Mouse (Mus musculus) liver, postnatal 0 days (tissue): ENCODE data around the gene Rundc3a. TPM values are rescaled to one million over a fixed set of nuclear protein-coding genes. Genes with fewer than 3 reads are reported as not detected.
A peak's percentile ranks its signal among the peaks of the same experiment; 100 is the strongest.

Experiments used
- ATAC-seq: fragments of 200-750 bp; cut with Nextera tagmentation; 2 replicates; pipeline ENCODE4 v1.8.0; 2017; ENCODE audit warnings: mild to moderate bottlenecking, moderate library complexity
- DNase-seq: peaks from one replicate; pipeline ENCODE4 v3.0.0-alpha.2; 2016
- H3K27ac ChIP-seq: fragments of 300-500 bp; sonication (generic); 2 replicates; pipeline ENCODE4 v1.5.1; 2014; ENCODE audit warnings: antibody characterized with exemption, moderate library complexity, mild to moderate bottlenecking, low read depth
- H3K27me3 ChIP-seq: fragments of 300-500 bp; sonication (generic); 2 replicates; pipeline ENCODE4 v1.6.1; 2014; ENCODE audit warnings: low read length, control low read depth, mixed read lengths; ENCODE audit not compliant: insufficient read depth
- H3K36me3 ChIP-seq: fragments of 300-500 bp; sonication (generic); replicated peaks from 2 replicates; pipeline ENCODE4 v1.6.1; 2014; ENCODE audit warnings: mild to moderate bottlenecking, control low read depth, low read length, moderate library complexity, mixed read lengths; ENCODE audit not compliant: insufficient read depth
- H3K4me1 ChIP-seq: fragments of 300-500 bp; sonication (generic); 2 replicates; pipeline ENCODE4 v1.6.1; 2014; ENCODE audit warnings: antibody characterized with exemption, mild to moderate bottlenecking, control low read depth; ENCODE audit not compliant: insufficient read depth
- H3K4me2 ChIP-seq: fragments of 300-500 bp; sonication (generic); 2 replicates; pipeline ENCODE4 v1.6.1; 2014; ENCODE audit warnings: low read depth, mild to moderate bottlenecking, low read length, moderate library complexity, mixed read lengths
- H3K4me3 ChIP-seq: fragments of 300-500 bp; sonication (generic); 2 replicates; pipeline ENCODE4 v1.5.1; 2014; ENCODE audit warnings: low read depth, low read length
- H3K9ac ChIP-seq: fragments of 300-500 bp; sonication (generic); replicated peaks from 2 replicates; pipeline ENCODE4 v1.6.1; 2014; ENCODE audit warnings: mild to moderate bottlenecking, moderate library complexity
- H3K9me3 ChIP-seq: fragments of 300-500 bp; sonication (generic); 2 replicates; pipeline ENCODE4 v1.6.1; 2016; ENCODE audit warnings: mild to moderate bottlenecking, control low read depth, low read length, mixed read lengths
- CTCF ChIP-seq: sonication (generic); IDR thresholded peaks from 2 replicates; pipeline ENCODE4 v1.5.1; 2016; ENCODE audit warnings: antibody characterized with exemption, low read depth
- EP300 ChIP-seq: IDR thresholded peaks from 2 replicates; pipeline ENCODE4 v1.6.1; 2016; ENCODE audit warnings: antibody characterized with exemption, low read depth, mild to moderate bottlenecking
- WGBS: fragments of 180-500 bp; shearing (Covaris S2); extraction: QIAGEN DNeasy Blood & Tissue Kit; methylation state at CpG from one replicate; pipeline ENCODE4 v1.1.7; 2014; ENCODE audit not compliant: insufficient replicate concordance; 5-methylcytosine and 5-hydroxymethylcytosine counted together
- polyA plus RNA-seq: library from polyadenylated mRNA; unstranded; fragments of >200 nt; fragmentation: Nextera tagmentation; extraction: Ambion mirVana; gene quantifications from 2 replicates; pipeline ENCODE4 v1.2.1, GENCODE M21; 2015

Gene Rundc3a
- polyA plus RNA-seq, 1 experiment from 2014 or later, result 1.8 TPM

DNA sequence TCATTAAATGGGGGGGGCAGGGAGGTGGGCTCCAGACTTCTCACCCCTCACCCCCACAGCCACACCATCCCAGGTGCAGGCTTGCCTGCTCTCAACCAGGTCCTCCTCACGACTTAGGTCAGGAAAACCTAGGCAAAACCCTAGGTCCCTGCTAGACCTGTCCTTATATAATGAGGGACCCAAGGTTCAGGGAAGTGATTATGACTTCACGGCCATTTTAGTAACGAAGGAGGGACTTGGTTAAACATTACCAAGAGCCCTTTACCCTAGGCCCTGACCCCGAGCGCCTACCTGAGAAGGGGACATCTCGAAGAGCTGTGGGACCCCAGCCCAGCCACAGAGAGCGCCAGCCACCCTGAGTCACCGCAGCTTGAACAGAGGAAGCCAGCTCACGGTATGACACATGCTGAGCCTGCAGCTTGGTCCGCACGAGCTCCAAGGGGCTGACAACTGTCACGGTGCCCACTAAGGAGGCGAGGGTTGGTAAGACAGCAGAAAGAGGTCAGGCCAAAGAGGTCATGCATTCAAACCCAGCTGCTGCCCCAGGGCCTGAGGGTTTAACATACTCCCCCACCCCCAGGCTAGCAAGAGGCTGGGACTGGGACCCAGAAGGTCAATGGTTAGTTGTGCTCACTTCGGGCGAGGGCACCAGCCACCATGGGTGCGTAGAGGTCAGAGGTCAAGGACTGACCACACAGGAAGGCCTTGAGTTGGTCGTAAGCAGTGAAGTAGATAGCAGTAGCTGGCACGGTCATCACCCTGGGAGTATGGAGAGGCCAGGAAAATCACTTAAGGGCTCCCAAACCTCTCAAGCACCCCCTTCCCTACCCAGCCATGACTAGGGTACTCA, 11.2 kb downstream of the Rundc3a start:
- H3K9me3 ChIP-seq, result no peaks in the 10 kb centered on the region
- peaks cover 36% of the 10 kb centered on the region for H3K36me3 ChIP-seq
- H3K27me3 ChIP-seq, result peaks cover 15% of the 10 kb centered on the region
- ATAC-seq (no peak), DNase-seq (no peak)
- no peak overlapping the region for H3K27ac ChIP-seq
- H3K4me2 ChIP-seq, result peak overlapping the region; percentile 82
- WGBS, result 76% methylated on average over 18 of the region's 18 CpGs
- peak overlapping the region; percentile 18; the same call in 1 of the 2 replicates for H3K9ac ChIP-seq
- H3K4me3 ChIP-seq, result peak overlapping the region; percentile 99
- peaks cover 25% of the 10 kb centered on the region for H3K4me1 ChIP-seq
- no peak for TF ChIP-seq EP300
- TF ChIP-seq CTCF, result no peak

DNA sequence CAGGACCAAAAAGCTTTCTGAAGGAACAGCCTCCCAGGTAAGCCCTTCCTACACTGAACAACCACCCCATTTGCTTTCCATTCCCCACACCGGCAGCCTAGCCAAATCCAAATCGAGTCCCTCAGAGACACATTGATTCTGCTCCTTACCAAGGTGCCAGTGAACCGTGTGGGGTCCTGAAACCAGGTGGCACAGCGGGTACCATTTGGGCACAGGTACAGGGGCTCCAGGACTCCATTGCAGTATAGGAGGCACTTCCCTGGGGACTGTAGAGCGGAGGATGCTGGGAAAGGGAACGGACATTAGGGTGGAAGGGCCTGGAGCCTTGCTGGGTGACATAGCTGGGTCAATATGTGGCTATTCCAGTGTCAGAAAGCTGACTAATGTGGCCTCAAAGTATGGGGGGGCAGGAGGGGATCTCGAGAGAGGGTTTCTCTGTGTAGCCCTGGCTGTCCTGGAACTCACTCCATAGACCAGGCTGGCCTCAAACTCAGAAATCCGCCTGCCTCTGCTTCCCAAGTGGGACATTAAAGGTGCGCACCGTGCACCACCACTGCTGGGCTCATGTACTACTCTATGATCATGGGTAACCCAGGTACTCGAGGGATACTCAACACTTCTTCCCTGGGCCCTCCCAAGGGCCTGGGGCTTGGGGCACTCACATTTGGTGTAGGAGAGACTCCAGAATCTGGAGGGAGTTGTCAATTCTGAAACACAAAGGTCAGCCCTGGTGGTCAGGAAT, 12.5 kb downstream of the Rundc3a start:
- no peak for DNase-seq
- peaks cover 26% of the 10 kb centered on the region for H3K4me1 ChIP-seq
- peaks cover 2% of the 10 kb centered on the region for H3K27me3 ChIP-seq
- H3K4me3 ChIP-seq, result peak overlapping the region; percentile 99
- H3K4me2 ChIP-seq, result peak overlapping the region; percentile 82
- H3K9me3 ChIP-seq, result no peaks in the 10 kb centered on the region
- H3K27ac ChIP-seq, result peak overlapping the region; percentile 99
- peak overlapping the region; percentile 100 for H3K9ac ChIP-seq
- ATAC-seq, result no peak
- peaks cover 36% of the 10 kb centered on the region for H3K36me3 ChIP-seq
- no peak for TF ChIP-seq EP300
- no peak for TF ChIP-seq CTCF
- WGBS, result 74% methylated on average over 11 of the region's 11 CpGs

DNA sequence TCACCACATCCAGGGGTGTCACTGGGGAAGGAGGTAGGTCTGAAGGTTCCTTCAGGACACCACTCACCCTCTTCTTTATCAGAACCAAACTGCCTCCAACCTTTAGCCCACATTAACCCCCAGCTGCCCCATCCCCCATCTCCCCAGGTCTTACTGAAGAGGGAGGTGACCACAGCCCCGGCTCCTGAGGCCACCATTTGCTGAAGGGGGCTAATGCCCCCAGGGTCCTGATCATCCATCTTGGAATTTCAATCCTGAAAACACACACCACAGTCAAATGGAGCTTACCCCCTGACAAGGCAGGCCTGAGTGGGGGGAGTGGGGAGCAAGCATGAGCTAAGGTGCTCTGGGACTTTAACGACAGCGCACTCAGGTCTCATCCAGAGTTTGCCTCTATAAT, 13.2 kb downstream of the Rundc3a start:
- Histone ChIP-seq H3K4me3 (peak overlapping the region; percentile 99), H3K27me3 (no peaks in the 10 kb centered on the region), H3K4me1 (peaks cover 33% of the 10 kb centered on the region), H3K27ac (peak overlapping the region; percentile 99), H3K9me3 (no peaks in the 10 kb centered on the region), H3K36me3 (peaks cover 36% of the 10 kb centered on the region), H3K4me2 (peak overlapping the region; percentile 82), H3K9ac (peak overlapping the region; percentile 100)
- WGBS, result 21% methylated on average over 3 of the region's 3 CpGs
- TF ChIP-seq EP300, result 0 out of 2 replicates have a peak, but pooled peaks have one; percentile 24
- TF ChIP-seq CTCF, result no peak
- DNase-seq, result peak; percentile 38
- ATAC-seq, result no peak

DNA sequence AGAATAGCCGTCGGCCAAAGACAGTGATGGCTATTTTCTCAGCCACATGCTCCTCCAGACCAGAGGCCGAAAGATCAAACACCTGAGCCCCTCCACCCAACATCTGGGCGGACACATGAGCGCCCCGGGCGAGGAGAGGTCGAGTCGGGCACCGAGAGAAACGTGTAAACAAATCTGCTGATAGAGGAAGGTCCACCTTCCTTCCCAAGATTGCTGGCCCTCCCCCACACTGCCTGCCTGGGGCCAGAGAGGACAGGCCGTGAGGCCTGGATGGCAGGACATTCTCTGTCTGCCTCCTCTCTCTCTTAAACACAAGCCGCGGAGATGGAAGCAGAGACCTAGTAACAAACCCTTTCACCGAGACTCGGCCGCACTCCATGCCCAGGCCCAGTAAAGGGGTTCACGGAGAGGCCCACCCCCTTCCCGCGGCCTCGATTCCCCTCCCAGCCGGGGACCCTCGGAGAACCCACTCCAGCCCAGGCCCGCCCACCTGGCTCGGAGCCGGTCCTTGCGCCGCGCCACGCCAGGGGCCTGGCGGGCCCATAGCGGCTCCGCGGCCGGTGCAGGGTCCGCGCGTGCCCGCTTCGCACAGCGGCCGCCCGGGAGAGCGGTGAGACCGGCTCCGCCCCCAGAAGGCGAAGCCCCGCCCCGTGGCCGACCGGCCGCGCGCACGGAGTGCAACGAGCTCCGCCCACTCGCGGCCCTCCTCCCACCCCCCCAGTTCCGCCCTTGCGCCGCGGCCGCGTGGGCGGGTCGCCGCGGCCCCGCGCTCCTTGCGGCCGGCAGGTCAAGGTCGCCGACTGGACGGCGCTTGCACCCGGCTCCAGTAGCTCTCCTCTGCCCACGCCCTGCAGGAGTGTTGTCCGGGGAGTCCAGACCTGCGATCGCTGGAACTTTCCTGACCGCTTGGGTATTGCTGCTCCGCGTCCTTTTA, 14.0 kb downstream of the Rundc3a start:
- H3K9me3 ChIP-seq, result no peaks in the 10 kb centered on the region
- H3K36me3 ChIP-seq, result peaks cover 33% of the 10 kb centered on the region
- peaks cover 35% of the 10 kb centered on the region for H3K4me1 ChIP-seq
- H3K27me3 ChIP-seq, result no peaks in the 10 kb centered on the region
- peak overlapping the region; percentile 99 for H3K4me3 ChIP-seq
- H3K4me2 ChIP-seq, result peak overlapping the region; percentile 82
- DNase-seq, result peak; percentile 97
- H3K9ac ChIP-seq, result peak overlapping the region; percentile 100
- peak; percentile 67 for ATAC-seq
- H3K27ac ChIP-seq, result peak overlapping the region; percentile 99
- TF ChIP-seq EP300 (0 out of 2 replicates have a peak, but pooled peaks have one; percentile 6), CTCF (no peak)
- WGBS, result under 1% methylated on average over 83 of the region's 85 CpGs

DNA sequence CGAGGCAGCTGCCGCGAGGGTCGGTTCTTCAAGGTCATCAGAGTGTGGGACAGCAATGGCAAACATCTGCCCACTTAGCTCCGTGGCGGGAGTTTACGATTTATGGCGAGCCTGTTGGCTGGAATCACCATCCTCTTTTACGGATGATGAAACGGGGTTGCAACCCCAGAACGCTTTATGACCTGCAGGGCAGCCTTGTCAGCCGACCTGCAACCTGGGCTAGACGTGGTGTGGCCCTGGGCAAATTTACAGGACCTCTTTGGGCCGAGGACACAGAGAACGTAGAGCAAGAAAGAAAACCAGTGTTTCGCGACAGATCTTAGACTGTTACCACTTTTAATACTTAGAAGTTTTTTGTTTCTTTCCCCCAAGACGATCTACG, 14.6 kb downstream of the Rundc3a start, which contains the start of gene Slc25a39:
TSS of gene Slc25a39 (minus strand) at position 113 of the 382 bp plus-strand sequence.
- 1% methylated on average over 19 of the region's 19 CpGs for WGBS
- H3K27ac ChIP-seq, result peak within 1 kb of the TSS; percentile 99
- H3K9ac ChIP-seq, result peak within 1 kb of the TSS; percentile 100
- TF ChIP-seq CTCF (no peak), EP300 (no peak)
- H3K4me3 ChIP-seq, result peak within 1 kb of the TSS; percentile 99
- peaks cover 35% of the 10 kb centered on the region for H3K4me1 ChIP-seq
- ATAC-seq (peak; percentile 45), DNase-seq (no peak)
- H3K36me3 ChIP-seq, result peaks cover 26% of the 10 kb centered on the region
- no peaks in the 10 kb centered on the region for H3K9me3 ChIP-seq
- no peaks in the 10 kb centered on the region for H3K27me3 ChIP-seq
- H3K4me2 ChIP-seq, result peak within 1 kb of the TSS; percentile 82
